Mouse (Mus musculus): ENCODE results near the gene Clpsl2. TPM values are rescaled to one million over a fixed set of nuclear protein-coding genes. Genes with fewer than 3 reads are reported as not detected.

Gene Clpsl2
- polyA plus RNA-seq, 1 experiment from 2014 or later, result not detected

DNA sequence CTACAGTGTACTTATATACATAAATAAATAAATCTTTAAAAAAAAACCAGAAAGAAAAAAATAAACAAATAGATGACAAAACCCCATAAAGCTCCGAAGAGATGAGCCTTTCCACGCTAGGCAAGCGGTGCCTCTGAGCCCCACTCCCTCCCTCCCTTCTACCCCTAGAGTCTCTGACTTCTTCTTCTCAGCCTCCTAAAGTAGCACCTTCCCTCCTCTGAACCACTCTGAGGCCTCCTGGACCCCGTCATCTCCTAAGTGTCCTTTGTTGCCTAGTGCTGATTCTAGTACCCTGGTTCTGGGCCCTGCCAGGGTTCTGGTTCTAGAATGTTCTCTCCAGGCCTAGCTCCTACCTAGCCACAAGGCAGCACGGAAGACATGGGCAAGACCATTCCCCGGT is 18.7 kb upstream of the Clpsl2 start, which contains the start of gene Armc12:
Armc12 (plus strand) TSS at position 301 of the 400 bp plus-strand sequence.
- Histone ChIP-seq H3K9ac (ENCODE audit: low read depth, low read length) (no peak within 1 kb of the TSS), H3K27me3 (replicated peaks; ENCODE audit: control insufficient read depth, insufficient read depth, low read length) (no peaks in the 10 kb centered on the region), H3K36me3 (ENCODE audit: control insufficient read depth, insufficient read depth) (no peaks in the 10 kb centered on the region), H3K9me3 (ENCODE audit: control insufficient read depth) (no peaks in the 10 kb centered on the region), H3K27ac (ENCODE audit: low read depth, low read length) (no peak within 1 kb of the TSS), H3K4me1 (replicated peaks; ENCODE audit: control insufficient read depth, insufficient read depth, low read length) (no peaks in the 10 kb centered on the region; the same call in 1 of the 2 replicates), H3K4me2 (replicated peaks; ENCODE audit: low read depth) (no peak within 1 kb of the TSS), H3K4me3 (ENCODE audit: low read depth, low read length) (no peak within 1 kb of the TSS)
- no peak for ATAC-seq
- no peak for TF ChIP-seq CTCF (IDR thresholded peaks at IDR 0.05; ENCODE audit: low read depth)
- 92% methylated on average over 6 of the region's 6 CpGs for WGBS

DNA sequence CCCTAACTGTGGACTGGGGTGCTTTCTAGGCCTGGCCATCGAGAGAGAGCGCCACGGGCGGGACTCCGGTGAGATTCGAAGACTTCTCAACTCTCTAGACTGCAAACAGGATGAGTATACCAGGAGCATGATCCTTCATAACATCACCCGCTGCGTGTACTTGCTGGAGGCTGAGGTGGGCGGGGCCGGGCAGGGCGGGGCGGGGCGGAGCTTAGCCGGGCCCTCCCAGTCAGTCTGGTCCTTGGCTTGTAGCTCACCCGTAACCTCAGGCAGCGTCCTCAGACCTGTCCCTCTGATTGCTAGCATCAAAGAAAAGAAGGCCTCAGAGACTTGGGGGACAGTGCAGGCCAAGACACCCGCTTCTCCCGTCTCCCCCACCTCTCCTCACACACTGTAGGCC is 17.3 kb upstream of the Clpsl2 start:
- Histone ChIP-seq H3K27me3 (replicated peaks; ENCODE audit: control insufficient read depth, insufficient read depth, low read length) (no peaks in the 10 kb centered on the region), H3K9me3 (ENCODE audit: control insufficient read depth) (no peaks in the 10 kb centered on the region), H3K27ac (ENCODE audit: low read depth, low read length) (no peak overlapping the region), H3K4me2 (replicated peaks; ENCODE audit: low read depth) (0 out of 2 replicates have a peak overlapping the region, but pooled peaks have one; percentile 1), H3K36me3 (ENCODE audit: control insufficient read depth, insufficient read depth) (no peaks in the 10 kb centered on the region), H3K4me3 (ENCODE audit: low read depth, low read length) (no peak overlapping the region), H3K9ac (ENCODE audit: low read depth, low read length) (no peak overlapping the region), H3K4me1 (replicated peaks; ENCODE audit: control insufficient read depth, insufficient read depth, low read length) (no peaks in the 10 kb centered on the region; the same call in 1 of the 2 replicates)
- 0 out of 2 replicates have a peak, but pooled peaks have one; percentile 48 for ATAC-seq
- 15% methylated on average over 18 of the region's 18 CpGs for WGBS
- TF ChIP-seq CTCF (IDR thresholded peaks at IDR 0.05; ENCODE audit: low read depth), result no peak

DNA sequence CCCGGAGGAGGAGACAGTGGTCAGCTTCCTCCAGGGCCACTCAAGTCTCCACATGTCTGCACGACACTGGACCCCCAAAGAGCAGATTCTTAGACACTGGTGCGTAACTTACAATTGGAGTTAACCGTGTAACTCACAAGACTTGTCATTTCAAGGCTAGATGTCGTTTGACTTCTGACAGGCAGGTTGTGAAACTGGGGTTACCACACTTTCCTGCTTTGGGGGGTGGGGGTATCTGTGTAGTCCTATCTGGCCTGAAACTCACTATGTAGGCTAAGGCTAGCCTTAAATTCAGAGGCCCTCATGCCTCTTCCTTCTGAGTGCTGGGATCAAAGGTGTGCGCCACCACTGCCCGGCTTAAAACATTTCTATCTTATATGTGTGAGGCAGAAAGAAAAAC is 16.7 kb upstream of the Clpsl2 start:
- 81% methylated on average over 7 of the region's 7 CpGs for WGBS
- H3K4me1 ChIP-seq (replicated peaks; ENCODE audit: control insufficient read depth, insufficient read depth, low read length), result no peaks in the 10 kb centered on the region; the same call in 1 of the 2 replicates
- no peaks in the 10 kb centered on the region for H3K9me3 ChIP-seq (ENCODE audit: control insufficient read depth)
- H3K9ac ChIP-seq (ENCODE audit: low read depth, low read length), result no peak overlapping the region
- H3K27me3 ChIP-seq (replicated peaks; ENCODE audit: control insufficient read depth, insufficient read depth, low read length), result no peaks in the 10 kb centered on the region
- no peak for TF ChIP-seq CTCF (IDR thresholded peaks at IDR 0.05; ENCODE audit: low read depth)
- H3K4me3 ChIP-seq (ENCODE audit: low read depth, low read length), result no peak overlapping the region
- H3K27ac ChIP-seq (ENCODE audit: low read depth, low read length), result no peak overlapping the region
- no peak for ATAC-seq
- no peaks in the 10 kb centered on the region for H3K36me3 ChIP-seq (ENCODE audit: control insufficient read depth, insufficient read depth)
- H3K4me2 ChIP-seq (replicated peaks; ENCODE audit: low read depth), result no peak overlapping the region

DNA sequence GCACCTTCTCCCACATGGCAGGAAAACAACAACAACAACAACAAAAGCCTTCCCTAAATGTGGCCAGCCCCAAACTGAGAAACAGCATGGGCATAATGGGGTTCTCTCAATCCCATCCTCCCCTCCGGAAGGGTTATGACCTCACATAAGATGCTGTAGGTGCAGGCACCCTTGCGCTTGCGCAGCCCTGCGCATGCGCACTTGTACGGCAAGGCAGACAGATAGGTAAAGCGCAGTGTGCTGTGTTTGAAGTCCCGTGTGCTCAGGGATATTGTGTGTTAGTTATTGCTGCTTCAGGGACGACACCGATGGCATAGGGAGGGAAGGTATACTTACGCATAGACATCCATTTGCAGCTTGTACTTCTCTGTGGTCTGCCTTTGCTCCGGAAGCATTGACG is 15.9 kb upstream of the Clpsl2 start:
- no peak overlapping the region for H3K27ac ChIP-seq (ENCODE audit: low read depth, low read length)
- ATAC-seq, result no peak
- no peak overlapping the region for H3K4me2 ChIP-seq (replicated peaks; ENCODE audit: low read depth)
- 87% methylated on average over 13 of the region's 13 CpGs for WGBS
- no peak overlapping the region for H3K4me3 ChIP-seq (ENCODE audit: low read depth, low read length)
- TF ChIP-seq CTCF (IDR thresholded peaks at IDR 0.05; ENCODE audit: low read depth), result no peak
- H3K9ac ChIP-seq (ENCODE audit: low read depth, low read length), result no peak overlapping the region
- H3K36me3 ChIP-seq (ENCODE audit: control insufficient read depth, insufficient read depth), result no peaks in the 10 kb centered on the region
- no peaks in the 10 kb centered on the region for H3K27me3 ChIP-seq (replicated peaks; ENCODE audit: control insufficient read depth, insufficient read depth, low read length)
- H3K9me3 ChIP-seq (ENCODE audit: control insufficient read depth), result no peaks in the 10 kb centered on the region
- H3K4me1 ChIP-seq (replicated peaks; ENCODE audit: control insufficient read depth, insufficient read depth, low read length), result no peaks in the 10 kb centered on the region

DNA sequence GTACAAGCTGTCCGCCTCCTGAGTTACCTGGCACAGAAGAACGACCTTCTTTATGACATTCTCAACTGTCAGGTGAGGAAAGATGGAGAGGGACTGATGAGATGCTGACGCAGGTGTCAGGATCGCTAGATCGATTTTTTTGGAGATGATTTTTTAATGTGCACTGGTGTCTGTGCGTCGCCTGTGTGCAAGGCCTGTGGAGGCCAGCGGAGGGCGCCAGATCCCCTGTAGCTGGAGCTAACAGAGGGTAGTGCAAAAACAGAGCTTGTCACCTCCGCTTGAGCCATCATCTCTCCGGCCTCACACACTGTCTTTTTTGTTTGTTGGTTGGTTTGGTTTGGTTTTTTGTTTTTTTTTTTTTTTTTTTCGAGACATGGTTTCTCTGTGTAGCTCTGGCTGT is 11.3 kb upstream of the Clpsl2 start:
- H3K4me2 ChIP-seq (replicated peaks; ENCODE audit: low read depth), result no peak overlapping the region
- peak; percentile 37 for TF ChIP-seq CTCF (IDR thresholded peaks at IDR 0.05; ENCODE audit: low read depth)
- no peak overlapping the region for H3K9ac ChIP-seq (ENCODE audit: low read depth, low read length)
- H3K4me1 ChIP-seq (replicated peaks; ENCODE audit: control insufficient read depth, insufficient read depth, low read length), result no peaks in the 10 kb centered on the region
- no peak overlapping the region for H3K27ac ChIP-seq (ENCODE audit: low read depth, low read length)
- WGBS, result 48% methylated on average over 12 of the region's 12 CpGs
- H3K4me3 ChIP-seq (ENCODE audit: low read depth, low read length), result no peak overlapping the region
- no peaks in the 10 kb centered on the region for H3K27me3 ChIP-seq (replicated peaks; ENCODE audit: control insufficient read depth, insufficient read depth, low read length)
- no peaks in the 10 kb centered on the region for H3K9me3 ChIP-seq (ENCODE audit: control insufficient read depth)
- no peaks in the 10 kb centered on the region for H3K36me3 ChIP-seq (ENCODE audit: control insufficient read depth, insufficient read depth)
- ATAC-seq, result no peak

DNA sequence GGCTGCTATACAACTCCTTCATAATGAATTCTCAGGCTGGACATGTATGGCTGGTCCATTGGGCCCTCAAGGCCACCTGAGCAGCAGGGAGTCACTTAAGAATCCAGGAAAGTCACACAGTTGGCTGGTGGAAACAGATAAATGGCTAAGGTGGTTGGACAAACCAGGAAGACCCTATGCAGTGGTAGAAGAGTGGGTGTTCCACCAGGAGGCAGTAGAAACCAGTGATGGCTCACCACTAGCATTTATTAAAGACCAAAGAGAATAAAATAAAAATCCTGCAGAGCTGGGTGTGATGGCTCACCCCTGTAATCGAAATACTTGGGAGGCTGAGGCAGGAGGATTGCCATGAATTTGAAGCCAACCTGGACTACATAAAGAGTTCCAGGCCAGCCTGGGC is 2.3 kb upstream of the Clpsl2 start:
- Histone ChIP-seq H3K4me1 (replicated peaks; ENCODE audit: control insufficient read depth, insufficient read depth, low read length) (no peaks in the 10 kb centered on the region), H3K4me3 (ENCODE audit: low read depth, low read length) (no peak overlapping the region), H3K27ac (ENCODE audit: low read depth, low read length) (no peak overlapping the region), H3K9me3 (ENCODE audit: control insufficient read depth) (no peaks in the 10 kb centered on the region), H3K4me2 (replicated peaks; ENCODE audit: low read depth) (no peak overlapping the region), H3K36me3 (ENCODE audit: control insufficient read depth, insufficient read depth) (no peaks in the 10 kb centered on the region), H3K27me3 (replicated peaks; ENCODE audit: control insufficient read depth, insufficient read depth, low read length) (no peaks in the 10 kb centered on the region), H3K9ac (ENCODE audit: low read depth, low read length) (no peak overlapping the region)
- no peak for ATAC-seq
- 86% methylated on average over 1 of the region's 1 CpGs for WGBS
- no peak for TF ChIP-seq CTCF (IDR thresholded peaks at IDR 0.05; ENCODE audit: low read depth)

DNA sequence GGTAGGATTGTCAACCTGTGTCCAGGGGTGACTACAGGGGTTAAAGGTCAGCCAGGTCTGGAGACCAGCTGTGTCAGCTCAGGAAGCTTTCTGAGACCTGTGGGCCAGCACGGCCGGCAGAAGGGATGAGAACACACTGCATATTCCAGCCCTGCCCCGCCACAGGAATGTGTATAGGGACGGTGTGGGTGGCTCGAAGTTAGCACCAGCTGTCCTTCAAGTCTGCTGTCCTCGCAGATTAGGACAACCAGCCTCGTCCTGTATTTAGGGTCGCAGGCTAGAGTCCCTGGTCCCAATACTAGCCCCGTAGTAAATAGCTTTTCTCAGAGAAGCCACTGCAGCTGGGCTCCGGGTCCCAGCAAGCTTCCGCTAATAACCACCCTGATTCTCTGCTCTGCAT is 661 bp upstream of the Clpsl2 start:
- ATAC-seq, result no peak
- no peak overlapping the region for H3K27ac ChIP-seq (ENCODE audit: low read depth, low read length)
- H3K4me2 ChIP-seq (replicated peaks; ENCODE audit: low read depth), result no peak overlapping the region
- H3K36me3 ChIP-seq (ENCODE audit: control insufficient read depth, insufficient read depth), result no peaks in the 10 kb centered on the region
- no peak overlapping the region for H3K4me3 ChIP-seq (ENCODE audit: low read depth, low read length)
- no peaks in the 10 kb centered on the region for H3K9me3 ChIP-seq (ENCODE audit: control insufficient read depth)
- H3K27me3 ChIP-seq (replicated peaks; ENCODE audit: control insufficient read depth, insufficient read depth, low read length), result no peaks in the 10 kb centered on the region
- H3K4me1 ChIP-seq (replicated peaks; ENCODE audit: control insufficient read depth, insufficient read depth, low read length), result no peaks in the 10 kb centered on the region
- no peak overlapping the region for H3K9ac ChIP-seq (ENCODE audit: low read depth, low read length)
- TF ChIP-seq CTCF (IDR thresholded peaks at IDR 0.05; ENCODE audit: low read depth), result no peak
- WGBS, result 59% methylated on average over 11 of the region's 11 CpGs

All from intestine, postnatal 0 days (tissue).